Mouse (Mus musculus): ENCODE results near the gene Prkca. TPM values are rescaled to one million over a fixed set of nuclear protein-coding genes. Genes with fewer than 3 reads are reported as not detected.

The Prkca gene
- polyA plus RNA-seq, 2 experiments = 2.5 to 3.8 TPM

DNA sequence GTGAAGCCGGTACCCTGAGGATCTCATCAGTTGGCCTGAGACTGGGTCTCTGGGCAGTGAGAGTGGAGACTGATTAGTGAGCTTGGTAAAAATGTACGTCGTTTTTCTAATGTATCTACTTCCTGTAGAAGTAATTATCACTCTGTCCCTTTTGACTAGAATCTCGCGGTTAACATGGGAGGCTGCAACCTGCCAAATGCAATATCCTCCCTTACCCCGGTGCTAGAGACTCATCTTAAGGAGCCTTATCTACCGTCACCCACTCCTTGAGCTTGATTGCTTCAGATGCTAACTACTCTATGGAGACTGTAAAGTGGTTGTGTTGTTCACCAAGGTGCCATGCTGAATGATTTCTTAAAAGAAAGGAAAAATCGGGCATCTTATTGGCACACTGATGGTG lies 1.9 kb downstream of the Prkca start:
- Histone ChIP-seq H3K9ac (replicated peaks) (no peak overlapping the region), H3K4me1 (replicated peaks; ENCODE audit: control insufficient read depth in 2 of 2, insufficient read depth in 2 of 2, low read length in 1 of 2) (peaks cover 0 to 5% of the 10 kb centered on the region in 2 experiments; a peak in 3 of 4 replicates), H3K4me2 (ENCODE audit: low read depth) (peak overlapping the region; percentile 76), H3K27me3 (ENCODE audit: control insufficient read depth, insufficient read depth, low read length) (peaks cover 16% of the 10 kb centered on the region), H3K4me3 (ENCODE audit: insufficient read depth in 1 of 2, low read depth in 2 of 2, low read length in 2 of 2) (no peak overlapping the region), H3K9me3 (ENCODE audit: control insufficient read depth, low read length) (no peaks in the 10 kb centered on the region), H3K36me3 (replicated peaks; ENCODE audit: control insufficient read depth, insufficient read depth, low read depth) (no peaks in the 10 kb centered on the region), H3K27ac (no peak overlapping the region)
- ATAC-seq (ENCODE audit: insufficient read depth) = no peak
- 11% methylated on average over 8 of the region's 8 CpGs for WGBS (ENCODE audit: insufficient replicate concordance)
- no peak for DNase-seq (ENCODE audit: low read depth in 3 of 3, low spot score in 3 of 3)
- TF ChIP-seq EP300 (IDR thresholded peaks at IDR 0.05; ENCODE audit: low read depth) (no peak), CTCF (IDR thresholded peaks at IDR 0.05; ENCODE audit: low read depth) (no peak)

- no peak overlapping the region for H3K4me3 ChIP-seq (ENCODE audit: insufficient read depth in 1 of 2, low read depth in 2 of 2, low read length in 2 of 2)
- H3K9me3 ChIP-seq (ENCODE audit: control insufficient read depth, low read length) = no peaks in the 10 kb centered on the region
- H3K4me1 ChIP-seq (replicated peaks; ENCODE audit: control insufficient read depth in 2 of 2, insufficient read depth in 2 of 2, low read length in 1 of 2) = peaks cover 0 to 5% of the 10 kb centered on the region in 2 experiments; a peak in 3 of 4 replicates
- no peak overlapping the region for H3K4me2 ChIP-seq (ENCODE audit: low read depth)
- 41% methylated on average over 4 of the region's 4 CpGs for WGBS (ENCODE audit: insufficient replicate concordance)
- H3K9ac ChIP-seq (replicated peaks) = no peak overlapping the region
- TF ChIP-seq EP300 (IDR thresholded peaks at IDR 0.05; ENCODE audit: low read depth) = no peak
- no peak for TF ChIP-seq CTCF (IDR thresholded peaks at IDR 0.05; ENCODE audit: low read depth)
- no peak for DNase-seq (ENCODE audit: low read depth in 3 of 3, low spot score in 3 of 3)
- H3K27ac ChIP-seq = no peak overlapping the region
- H3K27me3 ChIP-seq (ENCODE audit: control insufficient read depth, insufficient read depth, low read length) = peaks cover 13% of the 10 kb centered on the region
- no peaks in the 10 kb centered on the region for H3K36me3 ChIP-seq (replicated peaks; ENCODE audit: control insufficient read depth, insufficient read depth, low read depth)
- no peak for ATAC-seq (ENCODE audit: insufficient read depth)
Measured at GRCm38 (mm10) chr11:108340293-108340692, 3.4 kb downstream of the Prkca start.

- Histone ChIP-seq H3K9me3 (ENCODE audit: control insufficient read depth, low read length) (no peaks in the 10 kb centered on the region), H3K27ac (no peak overlapping the region), H3K4me2 (ENCODE audit: low read depth) (no peak overlapping the region), H3K4me1 (replicated peaks; ENCODE audit: control insufficient read depth in 2 of 2, insufficient read depth in 2 of 2, low read length in 1 of 2) (0 out of 4 replicates have a peak, but pooled peaks cover 0 to 1% of the 10 kb centered on the region in 2 experiments), H3K9ac (replicated peaks) (no peak overlapping the region), H3K27me3 (ENCODE audit: control insufficient read depth, insufficient read depth, low read length) (no peaks in the 10 kb centered on the region), H3K4me3 (ENCODE audit: insufficient read depth in 1 of 2, low read depth in 2 of 2, low read length in 2 of 2) (no peak overlapping the region), H3K36me3 (replicated peaks; ENCODE audit: control insufficient read depth, insufficient read depth, low read depth) (no peaks in the 10 kb centered on the region)
- DNase-seq (ENCODE audit: low read depth in 3 of 3, low spot score in 3 of 3) (no peak), ATAC-seq (ENCODE audit: insufficient read depth) (no peak)
- WGBS (ENCODE audit: insufficient replicate concordance) = 66% methylated on average over 5 of the region's 5 CpGs
- no peak for TF ChIP-seq CTCF (IDR thresholded peaks at IDR 0.05; ENCODE audit: low read depth)
- no peak for TF ChIP-seq EP300 (IDR thresholded peaks at IDR 0.05; ENCODE audit: low read depth)
Measured at GRCm38 (mm10) chr11:108336445-108336844, 7.3 kb downstream of the Prkca start.

GRCm38 (mm10) chr11:108335536-108335935 lies 8.2 kb downstream of the Prkca start:
- DNase-seq (ENCODE audit: low read depth in 3 of 3, low spot score in 3 of 3) (no peak), ATAC-seq (ENCODE audit: insufficient read depth) (no peak)
- Histone ChIP-seq H3K27me3 (ENCODE audit: control insufficient read depth, insufficient read depth, low read length) (no peaks in the 10 kb centered on the region), H3K36me3 (replicated peaks; ENCODE audit: control insufficient read depth, insufficient read depth, low read depth) (no peaks in the 10 kb centered on the region), H3K4me1 (replicated peaks; ENCODE audit: control insufficient read depth in 2 of 2, insufficient read depth in 2 of 2, low read length in 1 of 2) (0 out of 4 replicates have a peak, but pooled peaks cover 0 to 1% of the 10 kb centered on the region in 2 experiments), H3K9ac (replicated peaks) (no peak overlapping the region), H3K27ac (no peak overlapping the region), H3K4me2 (ENCODE audit: low read depth) (no peak overlapping the region), H3K9me3 (ENCODE audit: control insufficient read depth, low read length) (no peaks in the 10 kb centered on the region), H3K4me3 (ENCODE audit: insufficient read depth in 1 of 2, low read depth in 2 of 2, low read length in 2 of 2) (no peak overlapping the region)
- WGBS (ENCODE audit: insufficient replicate concordance) = 62% methylated on average over 4 of the region's 4 CpGs
- TF ChIP-seq EP300 (IDR thresholded peaks at IDR 0.05; ENCODE audit: low read depth) (no peak), CTCF (IDR thresholded peaks at IDR 0.05; ENCODE audit: low read depth) (no peak)

DNA sequence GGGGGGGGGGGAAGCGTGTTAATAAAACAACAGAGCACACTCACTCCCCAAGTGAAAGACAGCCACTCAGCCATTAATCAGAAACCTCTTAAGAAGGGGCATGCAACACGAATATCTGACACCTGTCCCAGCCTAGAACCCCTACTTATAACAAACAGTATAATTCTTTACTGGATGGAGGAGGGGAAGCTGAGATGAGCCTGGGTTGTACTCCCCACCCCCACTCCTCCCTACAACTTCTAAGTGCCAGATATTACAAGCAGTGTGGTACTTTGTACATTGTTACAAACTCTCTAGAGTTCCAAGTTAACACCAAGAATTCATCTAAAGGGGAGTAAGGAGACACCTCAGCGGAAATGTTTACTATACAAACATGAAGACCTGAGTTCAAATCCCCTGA lies 9.1 kb downstream of the Prkca start:
- Histone ChIP-seq H3K27me3 (ENCODE audit: control insufficient read depth, insufficient read depth, low read length) (no peaks in the 10 kb centered on the region), H3K36me3 (replicated peaks; ENCODE audit: control insufficient read depth, insufficient read depth, low read depth) (no peaks in the 10 kb centered on the region), H3K4me1 (replicated peaks; ENCODE audit: control insufficient read depth in 2 of 2, insufficient read depth in 2 of 2, low read length in 1 of 2) (0 out of 4 replicates have a peak, but pooled peaks cover 0 to 1% of the 10 kb centered on the region in 2 experiments), H3K27ac (no peak overlapping the region), H3K4me3 (ENCODE audit: insufficient read depth in 1 of 2, low read depth in 2 of 2, low read length in 2 of 2) (no peak overlapping the region), H3K9me3 (ENCODE audit: control insufficient read depth, low read length) (no peaks in the 10 kb centered on the region), H3K4me2 (ENCODE audit: low read depth) (no peak overlapping the region), H3K9ac (replicated peaks) (no peak overlapping the region)
- DNase-seq (ENCODE audit: low read depth in 3 of 3, low spot score in 3 of 3) (no peak), ATAC-seq (ENCODE audit: insufficient read depth) (no peak)
- 47% methylated on average over 3 of the region's 3 CpGs for WGBS (ENCODE audit: insufficient replicate concordance)
- TF ChIP-seq CTCF (IDR thresholded peaks at IDR 0.05; ENCODE audit: low read depth) = no peak
- no peak for TF ChIP-seq EP300 (IDR thresholded peaks at IDR 0.05; ENCODE audit: low read depth)
